Mouse (Mus musculus) lung, postnatal 4 days (tissue): ENCODE measurements at regions not wholly inside any gene's neighbourhood (a gene's known extent, or its start where the extent isn't known, plus 50 kb on each side); places are given as distances from the start of the nearest gene placed in this dataset.

Experiments
- DNase-seq, 2 experiments: peaks; one replicate each; pipeline ENCODE4 v3.0.0; 2021

DNA sequence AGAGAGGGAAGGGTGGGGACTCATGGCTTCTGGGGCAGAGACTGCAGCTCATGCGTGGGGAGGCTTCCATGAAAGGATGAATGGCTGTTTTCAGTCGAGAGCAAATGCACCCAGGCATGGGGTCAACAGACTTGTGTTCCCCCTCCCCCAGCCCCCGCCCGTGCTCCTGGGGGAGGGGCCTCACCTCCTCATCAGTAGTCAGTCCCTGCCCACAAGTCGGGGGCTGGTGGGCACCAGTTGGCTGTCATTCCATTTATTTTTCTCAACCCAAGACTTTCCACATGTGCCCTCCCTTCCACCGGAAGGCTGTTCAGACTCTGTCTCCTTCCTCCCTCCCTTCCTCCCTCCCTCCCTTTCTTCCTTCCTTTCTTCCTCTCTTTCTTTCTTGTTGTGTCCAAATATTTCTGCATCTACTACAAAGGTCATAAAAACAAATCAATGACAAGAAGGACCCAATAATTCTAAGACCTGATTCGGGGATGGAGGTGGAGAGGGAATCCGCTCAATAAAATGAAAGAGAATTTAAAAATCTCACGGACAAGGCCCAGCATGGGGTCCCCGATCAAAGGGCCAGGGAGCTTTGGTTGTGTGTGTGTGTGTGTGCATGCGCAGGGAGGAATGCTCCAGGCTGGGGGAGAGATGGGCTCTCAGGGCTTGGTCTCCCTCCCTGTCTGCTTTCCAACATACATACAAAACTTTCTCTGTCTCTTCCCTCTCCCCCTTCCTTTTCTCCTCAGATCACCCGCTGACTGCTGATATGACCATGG, 57.7 kb downstream of the Rpl14 start:
- no peak for DNase-seq

DNA sequence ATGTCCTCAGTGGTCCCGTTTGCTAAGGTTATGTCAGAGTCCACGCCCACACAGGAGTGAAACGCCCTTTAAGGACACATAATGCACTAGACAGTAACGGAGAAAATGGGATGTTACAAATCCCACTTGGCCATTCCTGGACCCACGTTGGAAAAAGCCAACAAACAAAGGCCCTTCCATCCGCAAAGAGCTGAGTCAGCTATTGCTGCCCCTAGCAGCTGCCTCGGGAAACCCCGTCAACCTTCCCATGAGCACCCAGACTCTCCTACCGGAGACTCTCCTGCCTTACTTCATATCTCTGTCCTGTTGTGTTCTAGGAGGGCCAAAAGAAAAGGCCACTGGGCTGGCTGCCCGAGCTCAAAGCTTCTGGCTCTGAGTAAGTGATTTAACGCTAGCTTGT, 58.4 kb downstream of the Rpl14 start:
- no peak for DNase-seq

DNA sequence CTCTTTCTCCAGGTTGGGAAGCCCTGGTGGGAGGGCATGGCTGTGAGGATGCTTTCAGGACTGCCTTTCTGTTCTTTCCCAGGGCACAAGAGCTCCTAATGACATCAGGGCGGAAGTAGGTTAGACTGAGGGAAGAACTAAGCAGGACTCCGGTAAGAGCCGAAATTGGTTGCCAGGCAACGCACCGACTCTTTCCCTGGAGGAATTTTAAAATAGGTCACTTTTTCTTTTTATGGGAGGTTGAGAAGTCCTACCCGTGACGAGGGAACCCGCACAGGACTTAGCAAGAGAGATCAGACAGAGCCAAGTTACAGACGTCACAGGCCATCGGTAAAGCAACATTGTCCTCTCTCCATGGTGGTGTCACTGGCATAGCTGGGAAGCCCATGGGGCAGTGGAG, 61.6 kb downstream of the Rpl14 start:
- DNase-seq = peak in 1 of 2 experiments; percentile 8

DNA sequence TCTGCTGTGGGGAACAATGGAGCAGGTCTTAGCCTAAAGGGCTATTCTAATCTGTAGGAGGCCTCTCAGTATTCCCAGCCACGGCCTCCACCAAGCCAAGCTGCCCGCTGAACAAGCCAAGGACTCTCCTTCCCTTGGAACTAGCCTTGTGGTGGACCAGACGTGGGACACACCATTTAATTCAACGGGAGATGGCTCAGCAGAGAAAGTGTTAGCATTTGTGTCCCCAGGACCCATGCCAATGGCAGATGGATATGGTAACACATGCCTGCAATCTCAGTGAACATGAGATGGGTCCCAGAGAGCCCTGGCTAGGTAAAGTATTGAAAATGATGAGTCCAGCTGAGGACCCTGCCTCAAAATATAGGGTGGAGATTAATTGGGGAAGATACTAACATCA, 71.4 kb downstream of the Rpl14 start:
- DNase-seq = no peak

DNA sequence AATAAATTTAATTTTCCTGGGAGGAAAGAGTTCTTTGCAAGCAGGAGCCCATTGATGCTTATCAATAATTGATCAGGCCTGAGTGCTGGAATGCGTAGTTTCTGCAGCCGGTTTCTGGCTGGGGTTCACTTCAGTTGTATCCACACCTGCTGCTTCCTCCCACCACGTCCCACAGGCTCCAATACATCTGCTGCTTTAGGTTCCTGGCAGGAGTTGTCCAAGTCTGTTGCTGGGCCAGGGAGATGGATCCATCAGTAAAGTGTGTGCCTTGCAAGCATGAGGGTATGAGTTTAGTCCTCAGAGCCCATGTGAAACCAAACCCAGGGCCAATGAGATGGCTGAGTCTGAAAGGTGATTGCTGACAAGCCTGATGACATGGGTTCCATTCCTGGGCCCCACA, 72.1 kb downstream of the Rpl14 start:
- DNase-seq = no peak

DNA sequence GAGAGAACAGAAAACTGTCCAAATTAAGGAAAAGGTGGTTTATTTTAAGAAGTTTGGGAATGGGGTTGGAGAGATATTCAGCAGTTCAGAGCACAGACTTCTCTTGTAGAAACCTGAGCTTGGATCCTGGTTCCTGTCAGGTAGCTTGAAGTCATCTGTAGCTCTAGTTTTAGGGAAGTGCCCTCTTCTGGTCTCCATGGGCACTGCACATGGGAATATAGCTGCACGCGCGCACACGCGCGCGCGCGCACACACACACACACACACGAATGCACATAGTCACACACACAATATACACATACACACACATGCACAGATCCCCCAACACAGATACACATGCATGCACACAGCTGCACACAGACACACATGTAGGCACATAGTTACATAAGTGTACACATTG, 74.5 kb downstream of the Rpl14 start:
- no peak for DNase-seq

DNA sequence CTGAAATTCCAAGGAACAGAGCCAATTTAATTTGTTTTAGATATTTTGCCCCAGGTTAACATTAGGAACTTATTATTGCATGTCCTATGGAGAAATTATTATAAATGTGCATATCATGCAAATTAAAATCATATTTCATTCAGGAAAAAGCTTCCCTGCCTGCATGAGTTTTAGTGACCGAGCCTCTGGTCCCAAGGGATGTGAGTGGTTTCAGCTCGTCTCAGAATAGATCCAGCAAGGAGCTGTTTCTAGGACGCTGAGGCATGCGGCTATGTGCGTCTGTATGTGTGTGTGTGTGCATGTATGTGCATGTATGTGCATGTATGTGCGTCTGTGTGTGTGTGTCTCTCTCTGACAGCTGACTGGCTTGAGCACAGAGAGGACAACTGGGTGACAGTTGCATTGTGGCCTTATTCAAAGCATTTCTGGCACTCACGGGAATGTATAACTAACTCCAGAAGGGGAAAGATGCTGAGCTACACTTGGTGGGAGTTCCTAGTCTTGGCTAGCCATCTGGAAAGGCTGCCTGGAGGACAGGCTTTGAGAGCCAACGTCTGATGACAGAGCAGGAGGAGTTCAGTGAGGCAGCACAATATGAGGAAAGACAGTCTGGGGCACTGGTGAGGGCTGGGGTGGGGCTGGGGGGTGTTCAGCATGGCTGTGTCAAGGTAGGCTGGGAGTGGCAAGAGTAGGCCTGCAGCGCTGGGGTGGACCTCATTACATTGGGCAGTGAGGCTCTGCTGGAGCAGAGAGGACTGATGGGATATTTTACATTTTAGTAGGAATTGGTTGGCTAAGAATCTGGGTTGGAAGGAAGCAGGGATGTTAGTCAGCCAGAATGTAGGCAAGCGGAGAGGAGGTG, 75.8 kb downstream of the Rpl14 start:
- no peak for DNase-seq

DNA sequence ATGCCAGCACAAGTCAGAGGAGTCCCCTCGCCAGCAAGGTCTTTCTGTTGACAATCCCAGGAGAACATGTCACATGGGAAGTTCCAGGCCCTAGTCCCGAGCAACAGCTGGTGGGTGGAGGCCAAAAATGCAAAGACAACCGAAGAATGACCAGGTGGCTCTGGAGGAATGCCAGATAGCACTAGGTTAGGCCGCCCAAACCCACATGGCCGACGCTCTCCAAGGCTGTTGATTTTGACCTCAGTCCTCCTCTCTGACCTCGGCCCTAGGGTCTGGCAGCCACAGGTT, 76.4 kb downstream of the Rpl14 start:
- no peak for DNase-seq

DNA sequence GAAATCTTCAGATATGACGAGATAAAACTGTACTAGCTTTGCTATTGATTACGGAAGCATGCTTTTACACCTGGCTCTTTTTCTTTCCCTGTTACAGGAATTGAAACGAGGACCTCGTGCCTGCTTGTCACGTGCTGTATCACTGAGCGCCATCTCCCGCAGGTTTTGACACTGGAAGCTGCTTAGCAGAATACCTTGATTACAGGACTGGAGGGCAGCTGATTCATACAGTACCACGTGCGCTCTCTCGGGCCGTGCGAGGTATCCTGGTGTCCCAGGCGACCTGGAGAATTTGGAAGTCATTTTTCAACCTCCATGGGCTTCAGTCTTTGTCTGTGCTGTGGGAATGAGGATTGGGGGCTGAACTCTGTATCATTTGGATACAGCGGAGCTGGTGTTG, 81.5 kb downstream of the Rpl14 start:
- DNase-seq = no peak

DNA sequence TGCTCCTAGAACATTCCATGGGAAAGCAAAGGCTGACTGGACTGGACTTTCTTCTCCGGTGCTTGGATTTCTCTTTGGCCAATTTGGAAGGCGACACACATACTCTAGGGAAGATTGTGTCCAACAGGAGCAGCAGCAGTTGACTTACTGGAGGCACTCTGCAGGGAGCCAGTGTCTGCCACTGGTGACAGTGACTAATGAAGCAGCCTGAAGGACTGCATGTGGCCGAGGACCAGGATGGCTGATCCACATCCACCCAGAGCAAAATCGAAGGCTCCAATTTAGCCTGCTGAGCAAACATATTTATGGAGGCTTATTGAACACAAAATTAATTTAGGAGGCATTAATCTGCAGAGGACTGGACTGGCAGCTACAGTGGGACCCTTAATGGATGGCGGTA, 81.9 kb downstream of the Rpl14 start:
- no peak for DNase-seq

DNA sequence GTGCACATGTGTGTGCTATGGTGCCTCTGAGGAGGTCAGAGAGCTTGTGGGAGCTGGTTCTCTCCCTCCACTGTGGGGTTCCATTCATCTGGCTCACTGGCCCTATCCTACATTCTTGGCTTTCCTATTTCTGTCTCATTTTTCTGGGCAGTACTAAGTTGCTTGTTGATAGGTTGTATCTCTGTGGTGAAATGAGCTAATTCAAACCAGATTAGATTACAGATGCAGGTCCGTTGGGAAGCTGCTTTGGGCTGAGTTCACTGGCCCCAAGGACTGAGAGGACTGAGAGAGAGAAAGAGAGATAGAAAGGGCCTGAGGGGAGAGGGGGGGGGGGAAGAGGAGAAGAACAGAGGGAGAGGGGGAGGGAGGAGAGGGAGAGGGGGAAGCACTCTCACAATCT, 83.5 kb downstream of the Rpl14 start:
- DNase-seq = no peak

DNA sequence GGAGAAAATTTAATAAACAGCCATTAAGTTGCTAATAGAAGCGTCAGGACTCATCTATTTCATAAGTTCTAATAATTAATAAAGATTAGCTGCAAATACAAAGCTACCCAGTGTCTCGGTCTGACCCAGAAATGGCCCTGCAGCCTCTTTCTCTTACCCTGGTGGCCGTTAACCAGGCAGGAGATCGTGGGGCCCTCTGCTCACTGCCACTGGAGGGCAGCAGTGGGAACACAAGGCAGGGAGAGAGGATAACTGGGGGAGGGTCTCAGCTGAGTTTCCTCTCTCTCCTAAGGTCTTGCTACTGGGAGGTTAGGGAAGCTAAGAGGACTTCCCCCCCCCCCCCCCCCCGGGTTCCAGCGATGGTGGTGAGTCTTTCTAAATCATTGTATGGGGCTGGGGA, 85.7 kb downstream of the Rpl14 start:
- DNase-seq = peak in 1 of 2 experiments; percentile 37

DNA sequence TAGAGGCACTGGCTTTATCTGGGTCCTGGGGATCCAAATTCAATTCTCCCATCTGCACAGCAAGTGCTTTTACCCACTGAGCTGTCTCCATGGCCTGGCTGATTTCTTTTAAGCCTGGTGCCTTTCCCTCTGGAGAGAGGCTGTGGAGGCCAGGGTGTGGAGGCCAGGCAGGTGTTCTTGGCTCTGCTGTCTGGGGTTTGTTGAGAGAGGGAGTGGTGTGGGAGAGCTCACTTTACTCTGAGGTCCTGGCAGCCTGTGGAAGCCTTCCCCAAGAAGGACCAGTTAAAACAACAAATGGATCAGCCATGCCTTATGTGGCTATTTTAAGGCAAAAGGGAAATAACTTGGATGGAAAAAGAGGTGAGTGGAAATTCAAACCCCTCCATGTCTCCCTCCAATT, 86.5 kb downstream of the Rpl14 start:
- DNase-seq = peak in 1 of 2 experiments; percentile 15

DNA sequence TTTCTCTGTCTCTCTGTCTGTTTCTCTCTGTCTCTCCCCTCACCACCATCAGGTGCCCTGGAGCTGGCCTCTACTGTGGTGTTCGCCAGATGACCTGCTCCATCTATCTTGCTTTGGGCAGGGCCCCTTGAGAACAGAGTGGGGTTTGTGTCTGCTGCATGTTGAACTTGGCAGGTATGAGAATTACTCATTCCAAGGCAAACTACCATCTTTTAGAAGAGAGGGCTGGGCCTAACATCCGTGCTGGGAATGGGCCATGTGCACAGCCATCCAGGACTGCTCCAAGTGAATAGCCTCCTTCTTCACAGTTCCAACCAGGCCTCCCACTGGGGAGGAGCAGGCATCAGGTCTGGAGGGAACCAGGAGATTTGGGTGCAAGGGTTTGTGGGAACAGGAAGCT, 87.3 kb downstream of the Rpl14 start:
- no peak for DNase-seq

DNA sequence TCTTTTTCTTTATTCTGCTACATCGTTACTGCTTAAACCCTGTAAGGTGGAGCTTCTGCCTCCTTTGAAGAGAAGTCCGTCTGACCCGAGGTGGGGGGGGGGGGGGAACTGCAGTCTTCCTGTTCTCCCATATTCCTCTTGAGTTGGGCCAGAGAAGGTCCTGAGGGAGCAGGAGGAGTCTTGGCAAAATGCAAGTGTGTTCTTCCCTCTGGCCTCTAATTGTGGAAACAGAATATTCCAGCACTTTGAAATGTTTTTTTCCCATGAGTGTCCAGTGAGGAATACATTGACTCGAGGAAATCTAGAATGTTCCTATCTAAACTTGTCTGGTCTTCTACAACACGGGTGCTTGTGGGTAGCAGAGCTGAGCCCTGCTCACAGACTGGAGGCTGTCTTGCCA, 90.0 kb downstream of the Rpl14 start:
- no peak for DNase-seq

DNA sequence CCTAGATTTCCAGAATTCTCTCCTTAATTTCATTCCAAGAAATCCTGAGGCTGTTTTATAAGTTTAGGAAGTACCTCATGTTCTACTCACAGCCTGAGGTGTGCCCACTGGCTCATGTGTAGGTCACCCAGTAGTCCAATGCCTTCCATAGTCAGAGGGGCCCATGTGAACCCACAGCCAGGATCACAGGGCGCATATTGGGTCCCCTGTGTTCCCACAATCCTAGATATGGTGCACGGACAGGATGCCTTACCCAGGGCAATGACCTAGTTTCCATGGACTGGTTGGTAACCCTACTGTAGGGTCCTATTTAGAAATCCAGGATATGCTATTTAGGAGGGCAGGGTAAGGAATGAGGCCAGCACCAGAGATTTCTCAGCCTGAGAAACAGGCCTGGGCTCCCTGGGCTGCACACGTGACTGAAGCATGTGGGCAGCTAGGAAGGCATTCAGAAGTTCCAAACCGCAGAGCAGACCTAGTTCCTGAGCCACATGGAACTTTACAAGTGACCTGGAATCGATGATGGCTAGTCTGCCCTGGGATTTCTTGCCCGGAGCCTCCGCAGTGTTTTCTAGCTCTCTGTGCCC, 90.5 kb downstream of the Rpl14 start:
- no peak for DNase-seq

DNA sequence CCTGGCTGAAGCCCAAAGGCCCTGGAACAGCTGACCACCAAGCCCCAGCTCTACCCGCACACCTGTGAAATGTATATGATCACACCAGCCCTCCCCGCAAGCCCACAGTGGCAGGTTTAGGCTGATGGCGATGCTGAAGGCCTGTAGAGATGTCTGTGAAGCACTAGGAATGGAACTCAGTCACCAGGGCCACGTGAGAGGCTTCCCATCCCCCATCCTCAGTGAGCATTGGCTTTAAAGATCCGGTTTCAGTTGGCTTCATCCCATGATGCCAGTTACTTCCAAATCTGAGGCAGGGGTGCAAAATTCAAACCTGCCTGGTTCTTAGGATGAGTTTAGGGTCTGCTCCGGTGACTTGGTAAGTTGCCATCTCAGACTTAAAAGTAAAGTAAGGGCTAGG, 91.9 kb downstream of the Rpl14 start:
- no peak for DNase-seq

DNA sequence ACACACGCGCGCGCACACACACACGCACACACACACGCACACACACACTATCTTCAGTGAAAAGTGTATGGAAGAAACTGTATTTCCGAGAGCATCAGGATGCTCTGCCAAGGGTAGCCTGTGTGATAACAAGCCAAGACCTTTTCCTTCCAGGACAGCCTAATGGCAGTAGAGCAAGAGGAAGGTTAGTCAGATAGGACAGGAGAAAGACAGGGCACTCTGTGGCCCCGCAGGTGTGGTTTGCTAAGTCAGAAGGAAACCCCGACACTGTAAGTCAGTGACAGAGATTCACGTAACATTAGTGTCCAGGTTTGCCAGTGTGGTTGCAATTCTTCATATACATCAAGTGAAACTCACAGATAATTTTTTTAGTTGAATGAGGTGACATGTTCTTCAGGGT, 92.8 kb downstream of the Rpl14 start:
- no peak for DNase-seq

DNA sequence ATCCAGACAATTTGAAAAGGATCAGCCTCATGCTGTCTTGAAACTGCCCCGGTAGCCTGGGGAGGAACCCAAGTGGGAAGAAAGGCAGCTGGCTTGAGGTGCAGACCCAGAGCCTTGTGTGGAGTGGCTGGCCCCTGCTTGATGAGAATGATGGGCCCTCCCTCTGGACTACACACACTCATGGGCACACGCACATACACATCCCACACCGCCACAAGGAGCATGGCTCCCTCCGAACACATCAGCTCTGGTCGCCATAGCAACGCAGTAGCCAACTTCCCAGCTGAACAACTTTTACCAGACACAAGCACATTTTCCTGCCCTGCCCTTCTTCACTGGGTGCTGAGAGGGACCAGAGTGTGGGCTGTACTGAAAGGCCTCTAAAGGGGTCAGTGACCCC, 101.2 kb downstream of the Rpl14 start:
- no peak for DNase-seq

DNA sequence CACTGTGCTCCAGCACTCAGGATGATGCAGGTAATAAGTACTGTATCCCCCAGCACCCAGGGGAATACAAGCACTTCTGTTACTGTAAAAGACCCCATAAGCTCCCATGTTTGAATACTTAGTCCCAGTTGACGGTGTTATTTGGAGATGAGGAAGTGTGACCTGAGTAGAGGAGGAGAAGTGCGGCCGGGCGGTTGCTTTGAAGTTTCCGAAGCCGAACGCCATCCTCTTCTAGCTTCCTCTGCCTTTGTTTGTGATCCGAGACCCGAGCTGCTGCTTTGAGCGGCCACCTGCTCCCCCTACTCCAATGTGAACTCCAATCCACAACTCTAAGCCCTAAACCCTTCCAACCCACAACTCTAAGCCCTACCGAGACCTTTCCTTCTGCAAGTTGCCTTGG, 103.6 kb downstream of the Rpl14 start:
- no peak for DNase-seq

DNA sequence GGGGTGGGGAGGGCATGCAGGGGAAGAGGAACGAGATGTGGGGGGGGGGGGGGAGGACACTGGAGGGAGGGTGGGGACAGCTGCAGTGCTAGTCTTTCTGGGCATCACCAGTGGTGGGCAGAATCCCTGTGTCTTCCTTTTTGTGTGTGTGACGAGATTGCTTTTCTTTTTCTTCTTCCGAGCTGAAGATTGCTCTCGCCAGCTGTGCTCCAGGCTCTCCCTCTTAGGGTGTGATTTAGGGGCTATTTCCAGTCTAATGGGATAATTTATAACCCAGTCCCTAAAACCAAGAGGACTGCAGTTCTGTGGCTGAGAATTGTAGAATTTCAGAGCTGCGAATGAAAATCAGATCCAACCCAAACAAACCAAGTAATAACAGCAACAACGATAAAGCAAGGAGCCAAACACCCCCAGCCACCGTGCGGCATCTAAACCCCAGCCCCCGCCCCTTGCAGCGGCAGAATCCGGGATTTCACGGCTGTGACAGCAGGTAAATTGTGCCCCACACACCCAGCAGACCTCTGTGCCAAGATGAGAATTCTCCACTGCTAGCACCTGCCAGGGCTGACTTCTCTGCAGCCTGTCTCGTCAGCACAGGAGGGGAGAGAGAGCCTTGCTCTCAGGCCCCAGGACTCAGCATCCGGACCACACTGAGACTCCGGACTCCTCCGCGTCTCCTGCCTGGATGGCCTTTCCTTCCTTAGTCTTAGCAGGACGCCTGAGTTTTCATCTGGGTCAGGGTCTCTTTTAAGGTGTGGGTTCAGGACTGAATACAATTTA, 104.3 kb downstream of the Rpl14 start:
- DNase-seq = no peak

DNA sequence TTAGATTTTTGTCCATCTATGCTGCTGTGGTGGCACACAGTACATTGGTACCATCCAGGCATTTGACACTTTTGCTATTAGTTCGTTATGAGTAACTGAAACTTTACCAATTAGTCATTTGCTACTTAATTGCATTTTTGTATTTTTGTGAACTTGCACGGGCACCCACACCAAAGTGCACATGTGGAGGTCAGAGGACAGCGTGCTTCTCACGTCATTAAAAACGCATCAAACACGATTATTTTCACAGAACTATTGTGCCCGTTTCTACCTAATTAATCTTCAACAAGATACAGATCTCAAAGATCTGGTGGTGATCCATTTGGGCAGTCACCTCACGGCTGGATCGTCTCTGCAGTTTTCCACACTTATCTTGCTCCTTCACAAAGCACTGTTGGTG, 105.1 kb downstream of the Rpl14 start:
- no peak for DNase-seq

DNA sequence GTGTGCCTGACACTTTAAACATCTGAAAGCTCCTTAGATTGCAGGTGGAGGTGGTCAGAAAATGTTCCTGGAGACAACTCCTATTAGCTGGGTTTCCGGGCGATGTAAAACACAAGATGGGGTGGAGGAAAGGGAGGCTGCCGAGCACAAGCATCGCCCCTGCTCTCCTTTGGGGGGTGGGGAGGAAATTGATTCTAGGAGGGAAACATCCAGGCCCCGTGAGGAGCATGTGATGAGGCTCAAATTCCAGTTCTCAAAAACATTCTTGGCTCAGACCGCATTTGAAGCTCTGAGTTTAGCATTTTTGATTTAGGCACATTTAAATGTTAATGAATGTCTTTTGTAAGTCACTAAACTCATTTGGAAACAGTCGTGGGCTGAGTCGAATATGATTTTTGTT, 105.5 kb downstream of the Rpl14 start:
- DNase-seq = no peak

DNA sequence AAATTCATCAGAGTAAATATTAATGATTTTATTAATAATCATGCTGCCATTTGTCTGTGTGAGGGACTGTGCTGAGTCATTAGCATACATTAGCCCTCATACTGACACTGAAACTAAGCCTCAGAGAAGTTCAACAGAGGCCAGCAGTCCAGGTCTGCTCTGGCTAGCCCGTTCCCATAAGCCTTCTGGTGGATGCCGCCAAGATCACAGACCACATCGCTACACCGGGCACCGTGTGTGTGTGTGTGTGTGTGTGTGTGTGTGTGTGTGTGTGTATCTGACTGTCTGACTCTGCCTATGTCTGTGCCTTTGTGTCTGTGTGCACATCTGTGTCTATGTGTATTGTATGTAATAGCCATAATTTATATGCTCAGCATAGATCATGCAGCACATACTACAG, 106.0 kb downstream of the Rpl14 start:
- DNase-seq = no peak
